Mouse (Mus musculus): Measurements from ENCODE around the gene Zfp646. TPM values are rescaled to one million over a fixed set of nuclear protein-coding genes. Genes with fewer than 3 reads are reported as not detected.

The Zfp646 gene
- polyA plus RNA-seq, 1 experiment: 27.2 TPM

GRCm38 (mm10) chr7:127926066-127926465 is 50.0 kb downstream of the Zfp646 start:
- Histone ChIP-seq H3K27ac (ENCODE audit: insufficient read depth, low read length) (no peak overlapping the region), H3K4me3 (ENCODE audit: extremely low read depth, insufficient read depth, insufficient read length) (no peak overlapping the region), H3K27me3 (ENCODE audit: control insufficient read depth, insufficient read depth, low read length) (no peaks in the 10 kb centered on the region), H3K4me1 (ENCODE audit: control insufficient read depth, insufficient read depth, insufficient read length) (peaks cover 12% of the 10 kb centered on the region; the same call in 1 of the 2 replicates), H3K36me3 (ENCODE audit: control insufficient read depth, insufficient read depth, low read length) (peaks cover 13% of the 10 kb centered on the region; the same call in 1 of the 2 replicates)
- WGBS: 93% methylated on average over 8 of the region's 8 CpGs
- no peak for DNase-seq (ENCODE audit: low read depth in 1 of 2, low spot score in 2 of 2)
- TF ChIP-seq POLR2A (IDR thresholded peaks at IDR 0.05; ENCODE audit: low read depth, low read length): no peak
- TF ChIP-seq CTCF (IDR thresholded peaks at IDR 0.05; ENCODE audit: extremely low read depth, insufficient read depth, insufficient read length, insufficient replicate concordance): no peak

GRCm38 (mm10) chr7:127926846-127927245 is 50.8 kb downstream of the Zfp646 start:
- peaks cover 12% of the 10 kb centered on the region; the same call in 1 of the 2 replicates for H3K4me1 ChIP-seq (ENCODE audit: control insufficient read depth, insufficient read depth, insufficient read length)
- TF ChIP-seq POLR2A (IDR thresholded peaks at IDR 0.05; ENCODE audit: low read depth, low read length): no peak
- no peak for TF ChIP-seq CTCF (IDR thresholded peaks at IDR 0.05; ENCODE audit: extremely low read depth, insufficient read depth, insufficient read length, insufficient replicate concordance)
- WGBS: 88% methylated on average over 11 of the region's 11 CpGs

GRCm38 (mm10) chr7:127927726-127928125 is 51.7 kb downstream of the Zfp646 start:
- DNase-seq (ENCODE audit: low read depth in 1 of 2, low spot score in 2 of 2): no peak
- Histone ChIP-seq H3K4me1 (ENCODE audit: control insufficient read depth, insufficient read depth, insufficient read length) (peaks cover 4% of the 10 kb centered on the region; the same call in 1 of the 2 replicates), H3K36me3 (ENCODE audit: control insufficient read depth, insufficient read depth, low read length) (peaks cover 13% of the 10 kb centered on the region; the same call in 1 of the 2 replicates), H3K27ac (ENCODE audit: insufficient read depth, low read length) (no peak overlapping the region), H3K27me3 (ENCODE audit: control insufficient read depth, insufficient read depth, low read length) (no peaks in the 10 kb centered on the region), H3K4me3 (ENCODE audit: extremely low read depth, insufficient read depth, insufficient read length) (no peak overlapping the region)
- TF ChIP-seq POLR2A (IDR thresholded peaks at IDR 0.05; ENCODE audit: low read depth, low read length) (no peak), CTCF (IDR thresholded peaks at IDR 0.05; ENCODE audit: extremely low read depth, insufficient read depth, insufficient read length, insufficient replicate concordance) (no peak)
- 90% methylated on average over 11 of the region's 11 CpGs for WGBS

More at GRCm38 (mm10) chr7:127926846-127927245, 50.8 kb downstream of the Zfp646 start:
- no peak overlapping the region for H3K4me3 ChIP-seq (ENCODE audit: extremely low read depth, insufficient read depth, insufficient read length)
- H3K36me3 ChIP-seq (ENCODE audit: control insufficient read depth, insufficient read depth, low read length): peaks cover 13% of the 10 kb centered on the region; the same call in 1 of the 2 replicates
- no peak overlapping the region for H3K27ac ChIP-seq (ENCODE audit: insufficient read depth, low read length)
- DNase-seq (ENCODE audit: low read depth in 1 of 2, low spot score in 2 of 2): no peak
- H3K27me3 ChIP-seq (ENCODE audit: control insufficient read depth, insufficient read depth, low read length): no peaks in the 10 kb centered on the region

- Histone ChIP-seq H3K4me1 (ENCODE audit: control insufficient read depth, insufficient read depth, insufficient read length) (no peaks in the 10 kb centered on the region), H3K27me3 (ENCODE audit: control insufficient read depth, insufficient read depth, low read length) (no peaks in the 10 kb centered on the region), H3K27ac (ENCODE audit: insufficient read depth, low read length) (no peak overlapping the region), H3K4me3 (ENCODE audit: extremely low read depth, insufficient read depth, insufficient read length) (no peak overlapping the region), H3K36me3 (ENCODE audit: control insufficient read depth, insufficient read depth, low read length) (peaks cover 13% of the 10 kb centered on the region; the same call in 1 of the 2 replicates)
- WGBS: 91% methylated on average over 5 of the region's 5 CpGs
- TF ChIP-seq CTCF (IDR thresholded peaks at IDR 0.05; ENCODE audit: extremely low read depth, insufficient read depth, insufficient read length, insufficient replicate concordance) (no peak), POLR2A (IDR thresholded peaks at IDR 0.05; ENCODE audit: low read depth, low read length) (no peak)
- DNase-seq (ENCODE audit: low read depth in 1 of 2, low spot score in 2 of 2): no peak
Observed at GRCm38 (mm10) chr7:127928596-127928995, 52.6 kb downstream of the Zfp646 start.

GRCm38 (mm10) chr7:127929923-127930322 is 53.9 kb downstream of the Zfp646 start, which contains the start of gene Prss8:
Gene Prss8 (minus strand): TSS chr7:127930104.
- peaks cover 10% of the 10 kb centered on the region; the same call in 1 of the 2 replicates for H3K36me3 ChIP-seq (ENCODE audit: control insufficient read depth, insufficient read depth, low read length)
- no peaks in the 10 kb centered on the region for H3K27me3 ChIP-seq (ENCODE audit: control insufficient read depth, insufficient read depth, low read length)
- no peak for DNase-seq (ENCODE audit: low read depth in 1 of 2, low spot score in 2 of 2)
- WGBS: 80% methylated on average over 6 of the region's 6 CpGs
- no peak within 1 kb of the TSS for H3K27ac ChIP-seq (ENCODE audit: insufficient read depth, low read length)
- no peak for TF ChIP-seq POLR2A (IDR thresholded peaks at IDR 0.05; ENCODE audit: low read depth, low read length)
- no peak for TF ChIP-seq CTCF (IDR thresholded peaks at IDR 0.05; ENCODE audit: extremely low read depth, insufficient read depth, insufficient read length, insufficient replicate concordance)
- no peak within 1 kb of the TSS for H3K4me3 ChIP-seq (ENCODE audit: extremely low read depth, insufficient read depth, insufficient read length)
- no peaks in the 10 kb centered on the region for H3K4me1 ChIP-seq (ENCODE audit: control insufficient read depth, insufficient read depth, insufficient read length)

- no peaks in the 10 kb centered on the region for H3K4me1 ChIP-seq (ENCODE audit: control insufficient read depth, insufficient read depth, insufficient read length)
- no peaks in the 10 kb centered on the region for H3K27me3 ChIP-seq (ENCODE audit: control insufficient read depth, insufficient read depth, low read length)
- peaks cover 7% of the 10 kb centered on the region; the same call in 1 of the 2 replicates for H3K36me3 ChIP-seq (ENCODE audit: control insufficient read depth, insufficient read depth, low read length)
- H3K27ac ChIP-seq (ENCODE audit: insufficient read depth, low read length): no peak overlapping the region
- TF ChIP-seq CTCF (IDR thresholded peaks at IDR 0.05; ENCODE audit: extremely low read depth, insufficient read depth, insufficient read length, insufficient replicate concordance) (no peak), POLR2A (IDR thresholded peaks at IDR 0.05; ENCODE audit: low read depth, low read length) (no peak)
- no peak for DNase-seq (ENCODE audit: low read depth in 1 of 2, low spot score in 2 of 2)
- no peak overlapping the region for H3K4me3 ChIP-seq (ENCODE audit: extremely low read depth, insufficient read depth, insufficient read length)
- 82% methylated on average over 5 of the region's 5 CpGs for WGBS
Observed at GRCm38 (mm10) chr7:127930636-127931035, 54.6 kb downstream of the Zfp646 start.

All from spleen, adult 2 months (tissue).